Mouse (Mus musculus): ENCODE data around the gene Tuba3b. TPM values are rescaled to one million over a fixed set of nuclear protein-coding genes. Genes with fewer than 3 reads are reported as not detected.

Tuba3b gene
- polyA plus RNA-seq, 1 experiment from 2014 or later, result not detected

- no peak overlapping the region for H3K27ac ChIP-seq
- H3K79me2 ChIP-seq (ENCODE audit: inconsistent target), result no peaks in the 10 kb centered on the region
- WGBS (ENCODE audit: missing documents), result 76% methylated on average over 10 of the region's 10 CpGs
- H3K36me3 ChIP-seq (ENCODE audit: inconsistent target), result no peaks in the 10 kb centered on the region
- no peak overlapping the region for H3K4me3 ChIP-seq (ENCODE audit: inconsistent target)
Observed at GRCm38 (mm10) chr6:145669596-145670071, 54.1 kb downstream of the Tuba3b start.

Other genes with a start within 250 kb of the Tuba3b start
- not detected in 3 replicates for gene Lmntd1, start 1.4 kb upstream of the Tuba3b start, polyA plus RNA-seq (2018)
- 12.6 to 27.6 TPM (median 17.7 TPM) in 3 replicates for gene Rassf8, start 131.0 kb downstream of the Tuba3b start, polyA plus RNA-seq (2018)
- gene Bhlhe41, start 249.8 kb downstream of the Tuba3b start, polyA plus RNA-seq (2018), result 38.5 to 115 TPM (median 39.6 TPM) in 3 replicates